Mouse (Mus musculus) hindbrain, embryonic 16.5 days (tissue): ENCODE data around the gene Gm5475. TPM values are rescaled to one million over a fixed set of nuclear protein-coding genes. Genes with fewer than 3 reads are reported as not detected.
"Not testable (repeated sequence)": the region's sequence is repeated elsewhere in the genome, so short reads cannot be mapped to it uniquely, and the experiment has no call there.

Source experiments
- ATAC-seq: fragments of 200-750 bp; cut with Nextera tagmentation; 2 replicates; pipeline ENCODE4 v1.8.0; 2017; ENCODE audit warnings: moderate TSS enrichment, moderate library complexity
- H3K27ac ChIP-seq: fragments of 300-500 bp; sonication (generic); 2 replicates; pipeline ENCODE4 v1.5.1; 2014; ENCODE audit warnings: low read depth, mild to moderate bottlenecking, control low read depth, low read length, moderate library complexity
- H3K27me3 ChIP-seq: fragments of 300-500 bp; sonication (generic); replicated peaks from 2 replicates; pipeline ENCODE4 v1.6.1; 2014; ENCODE audit warnings: low read length; ENCODE audit not compliant: control insufficient read depth, insufficient read depth
- H3K36me3 ChIP-seq: fragments of 300-500 bp; sonication (generic); 2 replicates; pipeline ENCODE4 v1.6.1; 2014; ENCODE audit warnings: mild to moderate bottlenecking, low read length, moderate library complexity, mixed read lengths; ENCODE audit not compliant: control insufficient read depth, insufficient read depth
- H3K4me1 ChIP-seq: fragments of 300-500 bp; sonication (generic); 2 replicates; pipeline ENCODE4 v1.6.1; 2014; ENCODE audit warnings: low read depth, low read length; ENCODE audit not compliant: control insufficient read depth, insufficient read depth
- H3K4me2 ChIP-seq: fragments of 300-500 bp; sonication (generic); 2 replicates; pipeline ENCODE4 v1.6.1; 2014; ENCODE audit warnings: mild to moderate bottlenecking, low read length, control low read depth, moderate library complexity
- H3K4me3 ChIP-seq: fragments of 300-500 bp; sonication (generic); 2 replicates; pipeline ENCODE4 v1.5.1; 2014; ENCODE audit warnings: mild to moderate bottlenecking, low read length, control low read depth, moderate library complexity
- H3K9ac ChIP-seq: fragments of 300-500 bp; sonication (generic); 2 replicates; pipeline ENCODE4 v1.6.1; 2014; ENCODE audit warnings: low read depth, mild to moderate bottlenecking, control low read depth, low read length, moderate library complexity
- H3K9me3 ChIP-seq: fragments of 300-500 bp; sonication (generic); 2 replicates; pipeline ENCODE4 v1.6.1; 2014; ENCODE audit warnings: mild to moderate bottlenecking, low read length, moderate library complexity; ENCODE audit not compliant: control insufficient read depth
- WGBS: fragments of 180-500 bp; shearing (Covaris S2); extraction: QIAGEN DNeasy Blood & Tissue Kit; methylation state at CpG from one replicate; pipeline ENCODE4 v1.1.7; 2014; 5-methylcytosine and 5-hydroxymethylcytosine counted together
- polyA plus RNA-seq: library from polyadenylated mRNA; unstranded; fragments of >200 nt; fragmentation: Nextera tagmentation; extraction: Ambion mirVana; gene quantifications from 2 replicates; pipeline ENCODE4 v1.2.1, GENCODE M21; 2015

Gene Gm5475
- 0.11 and 0.16 TPM in 2 replicates for polyA plus RNA-seq

DNA sequence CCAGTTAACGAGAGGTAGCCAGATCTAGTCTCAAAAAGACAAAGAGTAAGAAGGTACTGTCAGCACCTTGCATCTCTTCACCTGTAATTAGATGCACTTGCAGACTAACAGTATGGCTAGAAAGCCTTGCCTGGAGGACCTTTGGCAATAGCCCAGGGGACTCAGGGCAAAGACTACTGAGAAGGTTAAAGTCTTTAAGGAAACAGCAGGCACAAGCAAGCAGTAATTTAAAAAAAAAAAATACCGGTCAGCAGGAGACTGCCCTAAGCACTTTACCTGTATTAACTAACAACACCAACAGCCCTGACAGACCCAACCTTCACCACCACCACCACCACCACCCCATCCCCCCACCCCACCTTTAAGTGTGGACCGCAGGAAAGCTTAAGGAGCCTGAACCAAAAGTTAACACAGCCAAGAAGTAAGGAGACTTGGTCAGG, at the start of gene Gm5475:
Gene Gm5475 (plus strand): TSS at position 390 of the 440 bp plus-strand sequence.
- Histone ChIP-seq H3K4me3 (peak within 1 kb of the TSS; percentile 84), H3K27me3 (peaks cover 10% of the 10 kb centered on the region; the same call in 1 of the 2 replicates), H3K27ac (peak within 1 kb of the TSS; percentile 36), H3K4me2 (peak within 1 kb of the TSS; percentile 95), H3K9ac (peak within 1 kb of the TSS; percentile 93), H3K4me1 (peaks cover 32% of the 10 kb centered on the region)
- 41% methylated on average over 3 of the region's 3 CpGs for WGBS
- ATAC-seq, H3K36me3 ChIP-seq, H3K9me3 ChIP-seq: not testable (repeated sequence)

GRCm38 (mm10) chr15:100375066-100375465, 46.9 kb upstream of the Gm5475 start:
- H3K27me3 ChIP-seq = no peaks in the 10 kb centered on the region
- WGBS = 34% methylated on average over 5 of the region's 5 CpGs
- no peak for ATAC-seq
- H3K36me3 ChIP-seq = no peaks in the 10 kb centered on the region
- H3K9ac ChIP-seq = no peak overlapping the region
- H3K4me1 ChIP-seq = no peaks in the 10 kb centered on the region
- H3K27ac ChIP-seq = no peak overlapping the region
- no peak overlapping the region for H3K4me3 ChIP-seq
- H3K9me3 ChIP-seq = peaks cover 3% of the 10 kb centered on the region; the same call in 1 of the 2 replicates
- H3K4me2 ChIP-seq = no peak overlapping the region

- not testable (repeated sequence) for H3K27ac ChIP-seq, H3K4me2 ChIP-seq, H3K27me3 ChIP-seq, H3K36me3 ChIP-seq, ATAC-seq, H3K9ac ChIP-seq, H3K9me3 ChIP-seq, H3K4me1 ChIP-seq, H3K4me3 ChIP-seq
- WGBS = 26% methylated on average over 3 of the region's 9 CpGs
Measured at GRCm38 (mm10) chr15:100377847-100378505, 44.0 kb upstream of the Gm5475 start.

GRCm38 (mm10) chr15:100379658-100380057, 42.3 kb upstream of the Gm5475 start:
- WGBS = 90% methylated on average over 8 of the region's 8 CpGs
- Histone ChIP-seq H3K36me3 (no peaks in the 10 kb centered on the region), H3K27me3 (no peaks in the 10 kb centered on the region), H3K4me3 (no peak overlapping the region), H3K9ac (no peak overlapping the region), H3K27ac (no peak overlapping the region), H3K9me3 (no peaks in the 10 kb centered on the region), H3K4me1 (no peaks in the 10 kb centered on the region), H3K4me2 (no peak overlapping the region)
- ATAC-seq = no peak

DNA sequence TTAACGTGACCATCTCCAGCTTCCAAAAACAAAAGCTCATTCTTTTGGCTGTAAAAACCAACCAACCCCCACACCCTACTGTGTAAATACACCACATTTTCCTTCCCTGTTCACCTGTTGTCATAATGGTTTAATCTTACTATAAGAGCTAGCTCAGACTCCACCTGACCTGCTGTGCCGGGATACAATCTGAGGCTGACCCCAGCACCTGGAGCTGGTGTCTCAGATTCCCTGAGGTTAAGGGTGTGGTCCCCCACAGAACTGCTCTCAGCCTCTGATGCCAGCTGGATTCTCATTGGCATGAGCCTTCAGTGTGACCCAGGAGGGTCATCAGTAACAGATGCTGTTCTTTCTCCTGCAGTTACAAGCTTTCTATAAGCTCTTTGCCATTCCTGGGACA, 41.8 kb upstream of the Gm5475 start:
- no peak overlapping the region for H3K4me2 ChIP-seq
- H3K36me3 ChIP-seq = no peaks in the 10 kb centered on the region
- H3K9me3 ChIP-seq = no peaks in the 10 kb centered on the region
- no peaks in the 10 kb centered on the region for H3K4me1 ChIP-seq
- no peaks in the 10 kb centered on the region for H3K27me3 ChIP-seq
- H3K4me3 ChIP-seq = no peak overlapping the region
- H3K9ac ChIP-seq = no peak overlapping the region
- 67% methylated on average over 2 of the region's 2 CpGs for WGBS
- ATAC-seq = no peak
- no peak overlapping the region for H3K27ac ChIP-seq

GRCm38 (mm10) chr15:100385705-100386104, 36.2 kb upstream of the Gm5475 start:
- no peak overlapping the region for H3K9ac ChIP-seq
- no peaks in the 10 kb centered on the region for H3K4me1 ChIP-seq
- no peak overlapping the region for H3K4me3 ChIP-seq
- ATAC-seq = no peak
- H3K9me3 ChIP-seq = no peaks in the 10 kb centered on the region
- H3K4me2 ChIP-seq = no peak overlapping the region
- H3K27me3 ChIP-seq = no peaks in the 10 kb centered on the region
- 93% methylated on average over 9 of the region's 9 CpGs for WGBS
- H3K27ac ChIP-seq = no peak overlapping the region
- no peaks in the 10 kb centered on the region for H3K36me3 ChIP-seq

GRCm38 (mm10) chr15:100387544-100388223, 34.3 kb upstream of the Gm5475 start:
- no peak overlapping the region for H3K4me2 ChIP-seq
- H3K27me3 ChIP-seq = no peaks in the 10 kb centered on the region
- no peaks in the 10 kb centered on the region for H3K9me3 ChIP-seq
- no peak overlapping the region for H3K27ac ChIP-seq
- no peak overlapping the region for H3K9ac ChIP-seq
- ATAC-seq = no peak
- 96% methylated on average over 17 of the region's 17 CpGs for WGBS
- H3K36me3 ChIP-seq = no peaks in the 10 kb centered on the region
- H3K4me3 ChIP-seq = no peak overlapping the region
- no peaks in the 10 kb centered on the region for H3K4me1 ChIP-seq

DNA sequence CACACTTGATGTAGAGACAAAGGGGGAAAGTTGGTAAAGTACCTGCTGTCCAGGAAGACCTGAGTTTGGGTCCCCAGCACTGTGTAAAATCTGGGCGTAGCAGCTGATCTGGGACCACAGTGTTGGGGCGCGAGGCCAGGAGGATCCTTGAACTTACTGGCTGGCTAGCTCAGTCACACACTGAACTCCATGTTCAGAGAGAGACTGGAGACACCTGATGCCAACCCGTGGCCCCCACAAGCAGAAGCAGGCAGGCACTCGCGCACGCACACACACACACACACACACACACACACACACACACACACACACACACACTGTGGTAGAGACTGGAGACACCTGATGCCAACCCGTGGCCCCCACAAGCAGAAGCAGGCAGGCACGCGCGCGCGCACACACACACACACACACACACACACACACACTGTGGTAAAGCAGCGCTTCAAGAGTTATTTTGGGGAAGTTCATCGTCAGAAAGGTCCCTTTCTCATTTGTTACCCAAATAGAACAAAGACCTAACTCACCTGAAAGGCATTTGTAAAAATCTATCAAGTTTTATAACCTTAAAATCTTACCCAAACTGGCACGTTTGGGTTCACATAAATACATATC, 33.6 kb upstream of the Gm5475 start:
- Histone ChIP-seq H3K27me3 (no peaks in the 10 kb centered on the region), H3K27ac (no peak overlapping the region), H3K9me3 (no peaks in the 10 kb centered on the region), H3K9ac (no peak overlapping the region), H3K4me1 (no peaks in the 10 kb centered on the region), H3K4me2 (no peak overlapping the region), H3K4me3 (no peak overlapping the region), H3K36me3 (peaks cover under 1% of the 10 kb centered on the region)
- no peak for ATAC-seq
- whole genome bisulfite sequencing = 92% methylated on average over 16 of the region's 16 CpGs

DNA sequence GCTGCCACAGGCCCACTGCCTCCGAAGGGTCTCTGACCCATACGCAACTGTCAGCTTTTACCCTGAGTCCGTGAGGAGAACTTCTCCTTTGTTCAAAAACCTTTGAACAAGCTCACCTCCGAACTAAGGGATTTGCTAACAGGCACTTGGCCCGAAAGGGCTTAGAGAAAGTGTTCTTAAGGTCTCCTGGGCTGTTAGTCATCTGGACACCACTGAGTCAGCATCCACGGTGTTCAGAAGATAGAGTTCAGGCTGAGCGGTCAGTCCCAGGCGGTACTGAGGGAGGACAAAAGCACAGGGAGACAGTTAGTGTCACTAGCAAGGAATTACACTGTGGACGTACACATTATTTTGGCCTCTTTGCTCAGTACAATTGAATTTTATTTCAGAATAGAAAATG, 33.1 kb upstream of the Gm5475 start:
- Histone ChIP-seq H3K9ac (no peak overlapping the region), H3K4me1 (no peaks in the 10 kb centered on the region), H3K36me3 (peaks cover 6% of the 10 kb centered on the region), H3K9me3 (no peaks in the 10 kb centered on the region), H3K27me3 (no peaks in the 10 kb centered on the region), H3K27ac (no peak overlapping the region), H3K4me2 (no peak overlapping the region), H3K4me3 (no peak overlapping the region)
- WGBS = 61% methylated on average over 9 of the region's 9 CpGs
- no peak for ATAC-seq
